In the genomic region with DNA sequence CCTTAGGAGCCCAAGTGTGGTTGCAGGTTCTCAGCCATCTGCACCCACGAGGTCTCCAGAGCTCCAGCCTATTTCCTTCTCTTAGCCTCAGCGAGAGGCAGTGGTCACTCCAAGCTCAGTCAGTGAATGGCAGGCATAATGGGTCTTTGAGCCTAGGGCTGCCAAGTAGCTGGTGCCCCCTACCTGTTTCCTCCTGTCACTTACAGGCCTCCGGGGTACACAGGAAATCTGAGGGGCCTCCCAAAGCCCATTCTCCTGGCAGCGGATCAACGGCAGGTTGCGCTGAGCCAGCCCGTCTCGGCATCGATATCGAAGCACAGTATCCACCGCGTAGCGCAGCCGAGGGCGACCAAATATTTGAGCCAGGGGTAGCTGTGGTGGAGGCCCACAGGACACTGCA, we compare ENCODE assay signal across 1 mouse cellular context.
TF ChIP-seq lines count a peak whose summit lies in the region.

No protein-coding gene starts in this region.

TF ChIP-seq in CH12.LX, 34 proteins besides CTCF, POLR2A, EP300 and RAD21:
- TF ChIP-seq BHLHE40 (IDR thresholded peaks at IDR 0.05; ENCODE audit: low read depth, low read length) (no peak), MYC (IDR thresholded peaks at IDR 0.05; ENCODE audit: low read depth, low read length) (no peak), UBTF (IDR thresholded peaks at IDR 0.05; ENCODE audit: low read depth, low read length) (no peak), ELF1 (IDR thresholded peaks at IDR 0.05; ENCODE audit: low read depth, low read length) (no peak), ZMIZ1 (IDR thresholded peaks at IDR 0.05; ENCODE audit: low read depth, low read length) (no peak), KAT2A (IDR thresholded peaks at IDR 0.05; ENCODE audit: insufficient replicate concordance, low read length) (no peak), TBP (conservative IDR thresholded peaks at IDR 0.05; ENCODE audit: low read depth, low read length) (no peak), NELFE (IDR thresholded peaks at IDR 0.05; ENCODE audit: low read depth, low read length) (no peak), TCF12 (IDR thresholded peaks at IDR 0.05; ENCODE audit: low read depth, low read length) (no peak), ETS1 (conservative IDR thresholded peaks at IDR 0.05; ENCODE audit: low read depth, low read length) (no peak), SIN3A (IDR thresholded peaks at IDR 0.05; ENCODE audit: low read length) (no peak), USF1 (IDR thresholded peaks at IDR 0.05; ENCODE audit: low read depth, low read length) (no peak), SMC3 (IDR thresholded peaks at IDR 0.05; ENCODE audit: low read depth, low read length) (no peak), USF2 (conservative IDR thresholded peaks at IDR 0.05; ENCODE audit: low read depth, low read length) (no peak), MAZ (IDR thresholded peaks at IDR 0.05; ENCODE audit: low read depth, low read length) (no peak), PAX5 (IDR thresholded peaks at IDR 0.05; ENCODE audit: low read length) (no peak), HCFC1 (IDR thresholded peaks at IDR 0.05; ENCODE audit: low read depth, low read length) (no peak)
